Mouse (Mus musculus): ENCODE measurements at regions not wholly inside any gene's neighbourhood (a gene's known extent, or its start where the extent isn't known, plus 50 kb on each side); places are given as distances from the start of the nearest gene placed in this dataset.

- DNase-seq (ENCODE audit: low read depth, low spot score) = no peak
Observed at GRCm38 (mm10) chr11:45241671-45242070, 610.2 kb upstream of the Clint1 start.

DNA sequence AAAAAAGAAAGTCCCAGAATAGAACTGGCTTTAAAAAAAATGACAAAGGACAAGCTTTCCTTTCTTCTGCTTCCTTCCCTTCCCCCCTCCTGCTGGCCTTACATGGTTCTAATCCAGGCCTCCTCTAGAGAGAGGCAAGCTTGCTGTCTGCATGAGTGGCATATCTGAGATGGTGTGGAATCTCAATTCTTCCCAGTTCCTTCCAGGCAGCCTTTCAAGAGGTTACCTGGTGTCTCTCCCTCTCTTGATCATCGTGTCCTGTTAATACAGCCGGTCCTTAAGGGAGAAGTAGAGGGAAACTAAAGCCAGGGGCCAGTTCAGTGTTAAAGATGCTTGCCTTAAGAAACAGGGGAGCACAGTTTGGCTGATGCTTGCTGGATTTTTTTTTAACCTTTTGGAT lies 607.1 kb upstream of the Clint1 start:
- DNase-seq (ENCODE audit: low read depth, low spot score) = no peak

GRCm38 (mm10) chr11:45256019-45256418 lies 595.8 kb upstream of the Clint1 start:
- no peak for DNase-seq (ENCODE audit: low read depth, low spot score)

- no peak for DNase-seq (ENCODE audit: low read depth, low spot score)
Observed at GRCm38 (mm10) chr11:45262198-45262597, 589.7 kb upstream of the Clint1 start.

DNA sequence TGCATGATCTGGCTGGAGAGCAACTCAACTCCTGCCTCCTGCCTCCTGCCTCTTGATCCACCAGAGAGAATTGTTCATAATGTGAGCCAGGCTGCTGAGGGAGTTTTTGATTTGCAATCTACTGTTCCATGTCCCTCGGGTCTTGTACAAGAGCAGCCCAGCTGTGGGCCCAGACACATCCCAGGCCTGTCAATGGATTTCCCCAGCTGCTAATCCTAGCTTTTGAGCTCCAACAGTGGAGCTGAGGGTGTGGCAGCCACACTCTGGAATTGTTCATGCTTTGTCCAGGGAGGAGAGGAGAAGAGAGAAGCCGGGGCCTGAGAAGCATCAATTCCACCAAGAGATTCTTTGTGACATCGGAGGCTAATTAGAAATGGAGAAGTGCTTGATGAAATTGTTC lies 587.9 kb upstream of the Clint1 start:
- DNase-seq (ENCODE audit: low read depth, low spot score) = no peak

- DNase-seq (ENCODE audit: low read depth, low spot score) = no peak
Observed at GRCm38 (mm10) chr11:45265171-45265988, 586.5 kb upstream of the Clint1 start.

- no peak for DNase-seq (ENCODE audit: low read depth, low spot score)
Observed at GRCm38 (mm10) chr11:45265989-45266302, 585.9 kb upstream of the Clint1 start.

DNA sequence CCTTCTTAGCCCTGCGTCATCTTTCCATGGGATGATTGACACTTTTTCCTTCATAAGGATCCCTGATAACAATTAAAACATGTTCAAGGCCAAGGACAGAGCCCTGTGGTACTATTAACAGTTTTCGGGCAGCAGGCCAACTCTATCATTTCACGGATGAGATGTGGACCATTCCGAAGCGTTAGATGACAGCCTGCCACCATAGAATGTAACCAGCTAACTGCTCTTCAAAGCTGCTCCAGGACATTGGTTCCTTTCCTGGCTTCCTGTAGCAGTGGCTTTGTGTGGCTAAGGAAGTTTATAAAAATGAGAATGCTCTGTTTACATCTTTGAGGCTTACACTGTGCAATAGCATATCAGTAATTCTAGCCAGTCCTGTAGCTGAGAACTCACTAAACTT lies 582.6 kb upstream of the Clint1 start:
- no peak for DNase-seq (ENCODE audit: low read depth, low spot score)

DNA sequence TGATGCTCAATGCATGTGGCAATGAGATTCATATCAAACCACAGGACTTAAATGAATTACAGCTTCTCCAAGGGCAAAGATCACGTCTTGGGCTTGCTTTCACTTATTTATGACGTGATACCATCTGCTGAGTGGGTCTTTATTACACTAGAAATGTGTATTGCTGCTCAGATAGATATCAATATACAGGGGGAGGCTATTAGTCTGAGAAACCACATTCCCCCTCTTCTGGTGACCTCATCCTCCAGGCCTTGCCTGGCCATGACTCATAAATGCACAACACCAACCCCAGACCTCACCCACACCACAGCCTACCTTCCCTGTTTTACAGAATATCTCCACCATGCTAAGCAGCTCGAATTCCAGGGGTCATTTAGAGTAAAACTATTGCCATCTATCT lies 580.6 kb upstream of the Clint1 start:
- no peak for DNase-seq (ENCODE audit: low read depth, low spot score)

DNA sequence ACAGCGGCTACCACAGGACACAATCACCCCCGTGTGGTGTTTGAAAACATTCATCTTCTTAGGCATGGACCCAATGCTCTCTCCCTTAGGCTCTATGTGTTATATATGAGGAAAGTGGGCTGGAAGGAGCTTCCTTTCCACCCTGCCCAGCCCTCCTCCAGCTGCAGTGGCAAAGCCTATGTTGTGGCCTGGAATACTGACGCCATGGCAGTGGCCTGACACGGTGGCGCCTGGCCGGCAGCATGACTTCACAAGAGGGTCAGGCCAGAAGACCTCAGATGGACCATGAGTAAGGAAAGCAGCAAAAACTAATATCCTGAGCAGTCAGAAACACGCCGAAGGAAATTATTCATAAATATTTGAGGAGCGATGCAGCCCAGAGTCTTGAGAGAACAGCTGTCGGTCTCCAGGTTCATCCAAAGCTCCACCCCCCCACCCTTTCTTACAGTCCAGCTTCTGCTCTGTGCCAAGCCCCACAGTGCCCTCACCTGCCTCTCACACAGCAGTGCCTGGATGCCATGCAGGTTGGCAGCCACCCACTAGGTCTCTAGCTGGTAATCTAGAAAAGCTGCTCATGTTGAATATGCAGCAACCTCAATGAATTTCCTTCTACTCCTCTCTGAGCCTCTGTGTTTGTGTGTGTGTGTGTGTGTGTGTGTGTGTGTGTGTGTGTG lies 577.3 kb upstream of the Clint1 start:
- DNase-seq (ENCODE audit: low read depth, low spot score) = no peak

GRCm38 (mm10) chr11:45275170-45275569 lies 576.7 kb upstream of the Clint1 start:
- no peak for DNase-seq (ENCODE audit: low read depth, low spot score)

DNA sequence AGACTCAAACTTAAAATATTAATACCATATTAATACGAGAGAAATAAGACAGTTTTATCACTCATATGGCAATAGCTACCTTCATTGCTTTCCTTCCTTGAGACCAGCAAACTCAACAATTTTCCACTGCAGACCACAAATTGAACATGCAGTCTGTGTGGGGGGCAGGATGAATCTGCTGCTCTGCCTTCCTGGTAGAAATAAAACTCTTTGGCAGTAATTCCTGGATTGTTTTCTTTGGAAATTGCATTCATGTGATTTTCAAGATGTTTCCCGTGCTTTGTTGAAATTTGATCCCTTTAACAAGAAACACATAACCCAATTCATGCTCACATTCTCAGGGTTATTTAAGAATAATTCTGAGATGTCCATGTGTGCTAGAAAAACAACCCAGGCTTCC lies 555.1 kb upstream of the Clint1 start:
- DNase-seq (ENCODE audit: low read depth, low spot score) = no peak

GRCm38 (mm10) chr11:45311934-45312333 lies 539.9 kb upstream of the Clint1 start:
- DNase-seq (ENCODE audit: low read depth, low spot score) = no peak

DNA sequence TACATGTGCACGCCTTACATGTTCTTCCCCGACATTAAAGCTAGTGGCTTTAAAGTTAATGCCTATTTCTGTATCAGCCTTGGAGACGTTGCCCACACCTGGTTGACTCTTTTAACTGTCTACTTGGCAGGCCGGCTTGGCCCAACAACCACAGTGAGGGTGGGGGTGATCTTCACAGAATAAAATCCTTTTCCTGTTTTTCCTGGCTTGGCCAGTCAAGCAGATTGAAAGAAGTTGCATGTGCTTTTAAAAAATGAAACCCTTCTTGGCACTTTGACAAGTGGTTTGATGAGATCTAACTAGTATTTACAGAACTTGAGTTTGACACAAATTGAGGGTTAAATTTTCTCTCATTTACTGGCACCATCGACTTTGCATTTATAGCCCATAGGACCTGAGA lies 528.1 kb upstream of the Clint1 start:
- no peak for DNase-seq (ENCODE audit: low read depth, low spot score)

DNA sequence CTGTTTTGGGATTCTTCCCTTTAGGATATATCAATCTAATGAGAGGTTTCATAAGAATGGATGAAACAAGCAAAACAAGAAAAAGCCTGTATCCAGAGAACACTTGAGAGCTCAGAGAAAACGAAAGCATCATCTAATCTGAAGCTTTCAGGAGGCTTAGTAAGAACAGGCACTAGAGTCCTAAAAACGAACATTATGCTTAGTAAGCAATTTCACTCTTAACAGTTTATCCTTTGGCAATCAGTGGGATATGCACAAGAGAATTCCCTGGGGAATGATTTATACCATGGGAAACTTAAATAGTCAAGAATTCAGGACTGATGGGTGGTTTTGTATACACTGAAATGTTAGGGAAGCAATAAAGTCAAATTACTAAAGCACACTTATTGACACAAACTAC lies 521.5 kb upstream of the Clint1 start:
- DNase-seq (ENCODE audit: low read depth, low spot score) = no peak

GRCm38 (mm10) chr11:45333756-45334155 lies 518.1 kb upstream of the Clint1 start:
- no peak for DNase-seq (ENCODE audit: low read depth, low spot score)

DNA sequence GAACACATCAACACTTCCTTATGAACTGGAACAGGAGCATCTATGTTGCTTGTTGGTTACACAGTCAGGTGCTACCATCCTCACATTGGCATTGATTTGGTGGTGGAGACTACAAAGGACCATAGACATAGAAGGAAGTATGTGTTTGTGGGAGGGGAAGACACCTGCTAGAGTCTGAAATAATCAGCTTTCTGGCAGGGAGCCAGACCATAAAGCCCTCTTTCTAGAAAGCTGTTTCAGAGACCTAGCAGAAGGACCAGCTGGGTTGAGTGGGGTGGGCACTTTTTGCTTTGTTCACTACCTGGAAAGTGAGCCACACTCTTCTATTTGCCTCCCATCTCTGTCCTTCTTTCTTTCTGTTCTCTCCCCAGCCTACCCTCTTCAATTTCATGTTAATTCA lies 502.5 kb upstream of the Clint1 start:
- DNase-seq (ENCODE audit: low read depth, low spot score) = no peak

GRCm38 (mm10) chr11:45365343-45365742 lies 486.5 kb upstream of the Clint1 start:
- no peak for DNase-seq (ENCODE audit: low read depth, low spot score)

DNA sequence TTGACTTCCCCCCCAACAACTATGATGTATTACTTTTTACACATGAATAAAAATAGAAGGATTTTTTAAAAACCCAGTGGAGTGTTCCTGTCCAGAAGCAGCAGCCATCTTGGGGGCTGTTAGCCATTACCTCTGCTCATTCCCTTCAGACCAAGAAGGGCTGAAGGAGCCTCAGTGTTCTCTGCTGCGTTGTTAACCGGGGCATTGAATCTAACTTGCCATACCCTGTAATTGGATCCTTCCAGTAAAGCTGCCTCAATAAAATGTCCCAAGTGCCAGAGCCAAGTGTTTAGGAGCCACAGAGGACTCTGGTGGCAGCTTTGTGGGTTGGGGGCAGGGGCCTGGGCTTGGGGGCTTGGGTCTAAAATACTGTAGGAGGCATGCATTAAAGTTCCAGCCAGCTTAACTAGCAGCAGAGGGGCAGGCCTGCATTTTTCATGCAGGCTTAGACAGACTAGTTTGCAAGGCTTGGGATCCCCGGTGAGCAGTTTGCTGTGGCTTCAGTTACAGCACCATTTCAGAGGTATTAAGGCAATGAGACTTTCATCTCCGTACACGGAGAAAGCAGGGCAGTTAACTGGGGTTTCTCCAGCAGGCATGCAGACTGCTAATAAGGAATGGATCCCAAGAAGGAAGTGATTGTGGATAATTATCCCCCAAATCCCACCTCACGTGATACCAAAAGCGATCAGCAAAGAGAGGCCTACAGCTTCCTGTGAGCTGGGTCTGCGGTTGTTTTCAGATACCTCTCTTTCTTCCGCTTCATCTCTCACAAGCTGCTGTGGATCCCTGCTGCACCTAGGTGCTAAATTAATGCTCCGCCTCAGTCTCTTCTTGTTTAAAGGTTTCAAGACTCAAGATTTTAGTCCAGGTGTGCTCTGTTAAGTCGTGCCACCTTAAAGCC lies 462.4 kb upstream of the Clint1 start:
- DNase-seq (ENCODE audit: low read depth, low spot score) = peak; percentile 31

- DNase-seq (ENCODE audit: low read depth, low spot score) = no peak
Observed at GRCm38 (mm10) chr11:45396009-45396408, 455.8 kb upstream of the Clint1 start.

DNA sequence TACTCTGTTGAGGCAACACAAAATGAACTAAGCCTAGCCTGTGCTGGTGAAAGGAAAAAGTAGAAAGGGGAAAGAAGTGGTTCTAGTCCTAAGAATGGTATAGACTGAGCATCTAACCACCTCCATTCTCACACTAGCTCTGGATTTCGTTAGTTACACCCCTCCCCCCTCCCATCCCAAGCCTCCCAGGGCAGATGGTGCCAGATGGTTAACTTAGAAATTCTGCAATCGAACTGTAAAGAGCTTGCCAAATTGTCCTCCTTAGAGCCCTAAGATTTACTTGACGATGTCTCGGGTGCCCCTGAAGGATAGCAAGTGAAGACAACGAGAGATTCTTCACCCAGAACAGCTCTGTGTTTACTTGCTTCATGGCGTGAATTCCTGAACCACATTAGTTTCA lies 453.7 kb upstream of the Clint1 start:
- no peak for DNase-seq (ENCODE audit: low read depth, low spot score)

DNA sequence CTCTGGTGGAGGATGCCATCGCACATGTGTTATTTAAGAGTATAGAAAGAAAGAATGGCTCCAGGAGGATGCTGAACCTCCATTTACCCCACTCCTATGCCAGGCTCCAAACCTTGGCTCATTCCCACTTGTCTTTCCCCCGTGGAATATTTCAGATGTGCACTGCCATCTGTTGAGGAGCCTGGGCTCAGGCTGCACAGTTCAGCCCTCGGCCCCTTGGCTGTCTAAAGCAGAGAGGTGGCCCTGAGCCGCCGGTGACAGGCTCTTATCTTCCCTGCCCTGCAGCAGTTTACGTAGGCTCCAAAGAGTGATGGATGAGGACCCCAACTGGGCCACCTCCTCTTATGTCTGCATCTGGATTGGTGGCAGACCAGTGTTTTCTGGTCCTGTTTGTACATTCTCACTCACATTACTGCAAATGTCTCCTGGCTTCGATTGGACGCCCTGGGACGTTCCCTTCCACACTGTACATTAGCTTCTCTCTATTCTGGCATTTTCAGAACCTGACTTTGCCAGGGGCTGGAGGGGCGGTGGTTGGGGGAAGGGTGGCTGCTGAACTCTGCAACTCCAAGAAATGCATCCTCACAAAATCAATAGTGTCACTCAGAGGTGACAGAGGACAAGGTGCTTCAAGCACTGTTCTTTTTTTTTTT lies 447.3 kb upstream of the Clint1 start:
- no peak for DNase-seq (ENCODE audit: low read depth, low spot score)

Data from R1 (cell line).